ENCODE assay signal across 18 mouse cellular contexts in genomic region chr7:34636661-34637060, GRCm38 (mm10).
"Had no signal": no experiment of that assay in that cellular context is flagged by ENCODE, and none has a peak within 500 bp of the region (broad histone marks: within the 10 kb centered on the region; RNA-seq: fewer than 3 reads in every experiment).

No protein-coding gene starts in this region.

- H3K9ac ChIP-seq: lung, embryonic 14.5 days; midbrain, embryonic 12.5 days; neural tube, embryonic 13.5 days; neural tube, embryonic 15.5 days had no signal

- H3K27me3 ChIP-seq: midbrain, embryonic 12.5 days; neural tube, embryonic 13.5 days; neural tube, embryonic 15.5 days had no signal

- H3K4me1 ChIP-seq: midbrain, embryonic 10.5 days; midbrain, embryonic 12.5 days had no signal

- H3K4me3 ChIP-seq: midbrain, embryonic 10.5 days; midbrain, embryonic 12.5 days; myocyte; neural tube, embryonic 13.5 days; neural tube, embryonic 15.5 days had no signal

- H3K27ac ChIP-seq: midbrain, embryonic 10.5 days; midbrain, embryonic 12.5 days; neural tube, embryonic 13.5 days; neural tube, embryonic 15.5 days had no signal

- ATAC-seq: midbrain, embryonic 16.5 days had no signal

- H3K9me3 ChIP-seq: midbrain, embryonic 10.5 days; midbrain, embryonic 12.5 days; neural tube, embryonic 13.5 days; neural tube, embryonic 15.5 days had no signal

- H3K4me2 ChIP-seq: lung, embryonic 14.5 days; midbrain, embryonic 12.5 days; neural tube, embryonic 13.5 days; neural tube, embryonic 15.5 days had no signal

- DNase-seq: lung, embryonic 14.5 days; lung, postnatal 10 days; lung, postnatal 4 days; midbrain, embryonic 14.5 days; retina, postnatal 1 day; right cerebral cortex, adult 18-20 months; right cerebral cortex, postnatal 25 days; right cerebral cortex, postnatal 4 days; spleen, adult 18-20 months; thymus, adult 18-20 months; thymus, postnatal 14 days; thymus, postnatal 36 days had no signal
